Mouse (Mus musculus): ENCODE results near the gene Pnn. TPM values are rescaled to one million over a fixed set of nuclear protein-coding genes. Genes with fewer than 3 reads are reported as not detected.
A peak's percentile ranks its signal among the peaks of the same experiment; 100 is the strongest.
"Not testable (repeated sequence)": the region's sequence is repeated elsewhere in the genome, so short reads cannot be mapped to it uniquely, and the experiment has no call there.

The Pnn gene
- total RNA-seq, 2 experiments from 2014 or later = 18.2 to 22.5 TPM

- intact Hi-C loops (cut with DNase I) = no loop called here
- no peak overlapping the region for H3K4me3 ChIP-seq
- H3K27ac ChIP-seq = no peak overlapping the region
- TF ChIP-seq CTCF (IDR thresholded peaks at IDR 0.05) = no peak
- DNase-seq = no peak
Measured at GRCm38 (mm10) chr12:59056222-59056621, 10.5 kb upstream of the Pnn start.

DNA sequence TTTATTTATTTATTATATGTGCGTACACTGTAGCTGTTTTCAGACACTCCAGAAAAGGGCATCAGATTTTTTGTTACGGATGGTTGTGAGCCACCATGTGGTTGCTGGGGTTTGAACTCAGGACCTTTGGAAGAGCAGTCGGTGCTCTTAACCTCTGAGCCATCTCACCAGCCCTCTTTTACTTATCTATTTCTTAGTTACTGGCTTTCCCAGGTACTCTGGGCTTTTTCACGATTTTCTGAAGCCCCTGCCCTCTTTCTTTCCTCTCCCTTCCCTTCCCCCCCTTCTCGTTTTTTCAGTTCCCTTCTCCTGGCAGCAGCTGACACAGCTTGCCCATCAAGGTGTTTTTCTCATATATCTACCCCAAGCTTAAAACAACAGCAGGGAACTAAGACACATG lies 8.4 kb upstream of the Pnn start:
- intact Hi-C loops (cut with DNase I); H3K27ac ChIP-seq; H3K4me3 ChIP-seq; DNase-seq: not testable (repeated sequence)

GRCm38 (mm10) chr12:59060322-59060721 lies 6.4 kb upstream of the Pnn start:
- DNase-seq = no peak
- H3K4me3 ChIP-seq = peak overlapping the region; percentile 84
- intact Hi-C loops (cut with DNase I) = loop anchor here (2.0 kb wide), 1 partner anchor 48 kb away; the partner anchor contains the start of genes Gemin2 and Sec23a
- no peak for TF ChIP-seq CTCF (IDR thresholded peaks at IDR 0.05)
- H3K27ac ChIP-seq = peak overlapping the region; percentile 96

DNA sequence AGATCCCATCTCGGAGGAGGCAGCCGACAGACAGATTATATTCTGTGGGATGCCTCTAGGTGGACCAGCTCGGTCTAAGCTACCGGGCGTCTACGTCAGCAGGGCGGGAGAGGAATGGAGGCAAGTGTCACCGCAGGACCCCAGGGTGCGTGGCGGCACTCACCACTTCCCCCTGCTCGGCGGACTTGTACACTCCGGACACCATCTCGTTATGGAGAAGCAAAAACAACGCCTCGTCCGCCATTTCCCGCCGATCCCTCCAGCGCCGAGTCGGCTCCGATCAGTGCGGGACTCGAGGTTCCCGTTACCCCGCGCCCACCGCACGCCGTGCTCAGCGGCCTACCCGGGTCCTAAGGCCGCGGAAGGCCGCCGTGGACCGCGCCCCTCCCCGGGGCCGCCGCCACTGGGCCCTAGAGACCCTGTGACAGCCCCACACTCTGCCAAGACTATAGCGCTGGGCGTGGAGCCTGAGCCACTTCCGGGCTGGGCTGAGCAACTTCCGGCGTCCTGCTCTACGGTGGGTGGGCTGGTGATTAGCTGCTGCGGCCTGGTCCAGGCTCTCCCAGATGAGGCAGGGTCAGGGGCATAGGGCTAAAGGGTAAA lies 5.6 kb upstream of the Pnn start, which contains the start of gene Trappc6b:
Gene Trappc6b (minus strand): TSS at position 480 of the 603 bp plus-strand sequence.
- intact Hi-C loops (cut with DNase I) = loop anchor here (2.0 kb wide), 1 partner anchor 48 kb away; the partner anchor contains the start of genes Gemin2 and Sec23a
- TF ChIP-seq CTCF (IDR thresholded peaks at IDR 0.05) = peak; percentile 29; the same call in 1 of the 2 replicates
- DNase-seq = peak; percentile 90
- peak within 1 kb of the TSS; percentile 96 for H3K27ac ChIP-seq
- peak within 1 kb of the TSS; percentile 84 for H3K4me3 ChIP-seq

- intact Hi-C loops (cut with DNase I) = no loop called here
- Histone ChIP-seq H3K4me3 (no peak overlapping the region), H3K27ac (no peak overlapping the region)
- DNase-seq = no peak
- TF ChIP-seq CTCF (IDR thresholded peaks at IDR 0.05) = no peak
Measured at GRCm38 (mm10) chr12:59064837-59065236, 1.8 kb upstream of the Pnn start.

DNA sequence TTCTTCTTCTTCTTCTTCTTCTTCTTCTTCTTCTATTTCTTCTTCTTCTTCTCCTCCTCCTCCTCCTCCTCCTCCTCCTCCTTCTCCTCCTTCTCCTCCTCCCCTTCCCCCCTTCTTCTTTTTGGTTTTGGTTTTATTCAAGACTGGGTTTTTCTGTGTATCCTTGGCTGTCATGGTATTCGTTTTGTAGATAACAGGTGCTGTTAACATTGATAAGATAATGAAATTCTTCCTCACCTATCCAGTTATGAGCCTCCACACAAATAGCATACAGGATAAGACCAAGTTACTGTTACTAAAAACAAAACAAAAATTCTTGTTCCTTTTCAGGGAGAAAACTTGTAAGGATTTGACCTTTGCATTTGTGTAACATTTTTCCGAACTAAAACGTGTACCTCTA lies 908 bp upstream of the Pnn start:
- Histone ChIP-seq H3K27ac (peak overlapping the region; percentile 96), H3K4me3 (peak overlapping the region; percentile 94)
- intact Hi-C loops (cut with DNase I) = loop anchor here (2.0 kb wide), 2 partner anchors 65 to 153 kb away; partner anchors contain the start of gene Fbxo33
- no peak for DNase-seq
- TF ChIP-seq CTCF (IDR thresholded peaks at IDR 0.05) = no peak

- TF ChIP-seq CTCF (IDR thresholded peaks at IDR 0.05) = no peak
- DNase-seq = no peak
- peak overlapping the region; percentile 94 for H3K4me3 ChIP-seq
- peak overlapping the region; percentile 96 for H3K27ac ChIP-seq
- intact Hi-C loops (cut with DNase I) = loop anchor here (2.0 kb wide), 2 partner anchors 64 to 152 kb away; partner anchors contain the start of gene Fbxo33
Measured at GRCm38 (mm10) chr12:59067095-59067494, 411 bp downstream of the Pnn start.

DNA sequence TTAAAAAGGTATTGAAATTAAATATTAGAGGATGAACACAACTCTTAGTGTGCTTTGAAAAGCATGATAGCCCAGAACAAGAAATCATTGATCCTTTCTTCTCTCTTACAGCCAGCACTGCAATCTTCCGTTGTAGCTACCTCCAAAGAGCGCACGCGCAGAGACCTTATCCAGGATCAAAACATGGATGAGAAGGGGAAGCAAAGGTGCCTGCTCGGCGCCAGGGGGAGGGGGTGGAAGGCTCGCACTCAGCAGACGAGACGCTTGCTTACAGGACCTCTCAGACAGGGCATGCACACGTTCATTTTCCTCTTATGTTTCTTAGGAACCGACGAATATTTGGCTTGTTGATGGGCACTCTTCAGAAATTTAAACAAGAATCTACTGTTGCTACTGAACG lies 2.1 kb downstream of the Pnn start:
- intact Hi-C loops (cut with DNase I) = no loop called here
- no peak for DNase-seq
- no peak for TF ChIP-seq CTCF (IDR thresholded peaks at IDR 0.05)
- H3K27ac ChIP-seq = no peak overlapping the region
- H3K4me3 ChIP-seq = no peak overlapping the region

- no peak overlapping the region for H3K27ac ChIP-seq
- TF ChIP-seq CTCF (IDR thresholded peaks at IDR 0.05) = no peak
- no peak overlapping the region for H3K4me3 ChIP-seq
- intact Hi-C loops (cut with DNase I) = no loop called here
- no peak for DNase-seq
Measured at GRCm38 (mm10) chr12:59072286-59072685, 5.6 kb downstream of the Pnn start.

- no peak overlapping the region for H3K4me3 ChIP-seq
- H3K27ac ChIP-seq = no peak overlapping the region
- no peak for DNase-seq
- TF ChIP-seq CTCF (IDR thresholded peaks at IDR 0.05) = no peak
- intact Hi-C loops (cut with DNase I) = no loop called here
Measured at GRCm38 (mm10) chr12:59074052-59074451, 7.4 kb downstream of the Pnn start.

- Histone ChIP-seq H3K27ac (no peak overlapping the region), H3K4me3 (no peak overlapping the region)
- intact Hi-C loops (cut with DNase I) = no loop called here
- DNase-seq = no peak
- TF ChIP-seq CTCF (IDR thresholded peaks at IDR 0.05) = no peak
Measured at GRCm38 (mm10) chr12:59076996-59077395, 10.3 kb downstream of the Pnn start.

GRCm38 (mm10) chr12:59077883-59078282 lies 11.2 kb downstream of the Pnn start:
- no peak for TF ChIP-seq CTCF (IDR thresholded peaks at IDR 0.05)
- Histone ChIP-seq H3K4me3 (no peak overlapping the region), H3K27ac (no peak overlapping the region)
- intact Hi-C loops (cut with DNase I) = no loop called here
- DNase-seq = no peak

- no peak for DNase-seq
- Histone ChIP-seq H3K27ac (no peak overlapping the region), H3K4me3 (no peak overlapping the region)
- intact Hi-C loops (cut with DNase I) = no loop called here
- no peak for TF ChIP-seq CTCF (IDR thresholded peaks at IDR 0.05)
Measured at GRCm38 (mm10) chr12:59080461-59080860, 13.8 kb downstream of the Pnn start.

DNA sequence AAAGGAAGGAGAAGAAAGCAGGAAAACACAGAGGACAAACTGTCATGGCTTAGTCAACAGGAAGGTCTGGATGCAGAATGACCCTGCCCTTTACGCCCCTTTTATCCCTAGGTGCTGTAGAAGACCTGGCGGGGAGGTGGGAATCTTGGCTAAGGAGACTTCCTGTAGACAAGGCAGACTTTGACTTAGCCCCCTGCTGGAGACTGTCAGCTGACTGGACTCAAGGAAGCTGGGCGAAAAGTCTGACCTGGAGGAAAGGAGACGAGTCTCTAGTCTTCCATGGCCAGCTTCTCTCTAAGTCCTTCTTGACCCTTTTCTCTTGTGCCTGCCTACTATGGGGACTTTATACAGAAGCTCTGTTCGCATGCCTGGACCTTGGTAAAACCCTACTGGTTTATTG lies 17.8 kb downstream of the Pnn start:
- no peak overlapping the region for H3K4me3 ChIP-seq
- no peak for DNase-seq
- intact Hi-C loops (cut with DNase I) = no loop called here
- no peak overlapping the region for H3K27ac ChIP-seq
- no peak for TF ChIP-seq CTCF (IDR thresholded peaks at IDR 0.05)

Measured in gastrocnemius, adult 2 months (tissue).